ENCODE assay signal across 33 mouse cellular contexts in the genomic region with DNA sequence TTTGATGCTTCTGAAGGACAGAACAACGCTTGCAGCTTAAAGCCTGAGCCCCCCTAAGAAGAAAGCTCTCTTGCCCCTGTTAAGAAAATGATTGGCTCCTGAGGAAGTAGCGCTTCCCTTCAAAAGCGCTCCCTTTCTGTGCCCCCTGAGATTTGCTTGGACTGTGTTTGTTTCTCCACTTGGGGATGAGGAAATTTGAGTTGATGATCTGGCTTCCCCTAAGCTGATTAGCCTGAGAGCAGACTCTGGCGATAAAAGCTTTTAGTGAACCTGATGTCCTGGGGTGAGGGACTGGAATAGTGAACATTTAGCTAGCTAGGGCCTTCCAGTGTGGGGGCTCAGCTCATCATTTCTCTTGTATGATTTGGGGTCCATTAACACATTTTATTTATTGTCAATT. TPM values are rescaled to one million over a fixed set of nuclear protein-coding genes. Genes with fewer than 3 reads are reported as not detected.
DNase-seq lines count a peak whose midpoint lies in the region; ATAC-seq and TF ChIP-seq lines count a peak whose summit lies in the region.
"Had no signal": no experiment of that assay in that cellular context is flagged by ENCODE, and none has a peak within 500 bp of the region (broad histone marks: within the 10 kb centered on the region; RNA-seq: fewer than 3 reads in every experiment).

No protein-coding gene starts in this region.

- H3K9me3 ChIP-seq in liver, postnatal 0 days (ENCODE audit: low read length), result no peaks in the 10 kb centered on the region
- no peaks in the 10 kb centered on the region for H3K9me3 ChIP-seq in liver, embryonic 11.5 days (ENCODE audit: control insufficient read depth, low read length)
- H3K9me3 ChIP-seq: embryonic facial prominence, embryonic 15.5 days; forebrain, embryonic 13.5 days; heart, embryonic 10.5 days; heart, embryonic 15.5 days; intestine, embryonic 15.5 days; liver, embryonic 13.5 days; midbrain, embryonic 12.5 days had no signal

- no peaks in the 10 kb centered on the region for H3K36me3 ChIP-seq in liver, postnatal 0 days (replicated peaks; ENCODE audit: insufficient read depth, low read length)
- H3K36me3 ChIP-seq in liver, embryonic 11.5 days (ENCODE audit: control insufficient read depth, insufficient read depth, low read length), result no peaks in the 10 kb centered on the region
- H3K36me3 ChIP-seq: embryonic facial prominence, embryonic 15.5 days; heart, embryonic 10.5 days; heart, embryonic 15.5 days; intestine, embryonic 15.5 days; liver, embryonic 13.5 days; midbrain, embryonic 12.5 days had no signal

- TF ChIP-seq POLR2A in brain, embryonic 14.5 days (IDR thresholded peaks at IDR 0.05; ENCODE audit: borderline replicate concordance, extremely low read depth, insufficient read depth, insufficient read length, poor library complexity, severe bottlenecking), result no peak

- no peak for TF ChIP-seq EP300 in liver, postnatal 0 days (IDR thresholded peaks at IDR 0.05; ENCODE audit: low read depth)

- H3K27ac ChIP-seq in liver, postnatal 0 days (ENCODE audit: low read depth), result peak overlapping the region; percentile 29; the same call in 1 of the 2 replicates
- no peak overlapping the region for H3K27ac ChIP-seq in liver, embryonic 11.5 days (ENCODE audit: low read depth, low read length)
- H3K27ac ChIP-seq: embryonic facial prominence, embryonic 15.5 days; forebrain, embryonic 13.5 days; heart, embryonic 10.5 days; heart, embryonic 15.5 days; hindbrain, postnatal 0 days; intestine, embryonic 15.5 days; liver, embryonic 13.5 days; midbrain, embryonic 12.5 days had no signal

- no peaks in the 10 kb centered on the region for H3K27me3 ChIP-seq in liver, postnatal 0 days (ENCODE audit: insufficient read depth, low read length)
- H3K27me3 ChIP-seq in liver, embryonic 11.5 days (replicated peaks; ENCODE audit: control insufficient read depth, insufficient read depth, low read length), result no peaks in the 10 kb centered on the region
- H3K27me3 ChIP-seq: CH12.LX; embryonic facial prominence, embryonic 15.5 days; forebrain, embryonic 13.5 days; heart, embryonic 15.5 days; intestine, embryonic 15.5 days; liver, embryonic 13.5 days; Patski had no signal

- ATAC-seq in liver, postnatal 0 days, result no peak
- ATAC-seq in liver, embryonic 11.5 days (replicated peaks; ENCODE audit: low FRiP score), result no peak
- ATAC-seq: forebrain, embryonic 13.5 days; hindbrain, postnatal 0 days; intestine, embryonic 15.5 days; Patski had no signal

- TF ChIP-seq CTCF in liver, postnatal 0 days (IDR thresholded peaks at IDR 0.05; ENCODE audit: low read depth), result no peak
- no peak for TF ChIP-seq CTCF in brain, embryonic 14.5 days (IDR thresholded peaks at IDR 0.05; ENCODE audit: borderline replicate concordance, extremely low read depth, insufficient read depth, insufficient read length)

- DNase-seq in embryo, embryonic 10 days (ENCODE audit: low spot score), result peak; percentile 31
- DNase-seq in embryo, embryonic 9.5 days (ENCODE audit: extremely low spot score), result no peak
- no peak for DNase-seq in liver, postnatal 0 days
- no peak for DNase-seq in liver, embryonic 11.5 days (ENCODE audit: low spot score)
- DNase-seq in brain, embryonic 14.5 days (ENCODE audit: low read depth), result peak; percentile 46
- peak; percentile 57 for DNase-seq in retina, adult 2 months (ENCODE audit: low read depth, low spot score)
- DNase-seq in right cerebral cortex, postnatal 25 days, result no peak
- no peak for DNase-seq in kidney, postnatal 14 days
- DNase-seq: adrenal gland, postnatal 10 days; cerebellum, adult 11-12 months; cerebellum, adult 9-11 months; kidney, adult 2 months; kidney, postnatal 4 days; liver, embryonic 13.5 days; lung, embryonic 14.5 days; thymus, postnatal 4 days had no signal

- no peak overlapping the region for H3K9ac ChIP-seq in liver, postnatal 0 days (replicated peaks)
- no peak overlapping the region for H3K9ac ChIP-seq in liver, embryonic 11.5 days (ENCODE audit: low read depth, low read length)
- H3K9ac ChIP-seq: embryonic facial prominence, embryonic 15.5 days; forebrain, embryonic 13.5 days; heart, embryonic 15.5 days; intestine, embryonic 15.5 days; liver, embryonic 13.5 days; lung, embryonic 14.5 days; midbrain, embryonic 12.5 days had no signal

- no peak overlapping the region for H3K4me2 ChIP-seq in liver, postnatal 0 days (ENCODE audit: low read depth, low read length)
- H3K4me2 ChIP-seq in liver, embryonic 11.5 days, result no peak overlapping the region
- H3K4me2 ChIP-seq: embryonic facial prominence, embryonic 15.5 days; forebrain, embryonic 13.5 days; heart, embryonic 15.5 days; intestine, embryonic 15.5 days; liver, embryonic 13.5 days; lung, embryonic 14.5 days; midbrain, embryonic 12.5 days had no signal

- H3K4me3 ChIP-seq in liver, postnatal 0 days (ENCODE audit: low read depth, low read length), result no peak overlapping the region
- H3K4me3 ChIP-seq in liver, embryonic 11.5 days (ENCODE audit: low read depth, low read length), result no peak overlapping the region
- H3K4me3 ChIP-seq: embryonic facial prominence, embryonic 15.5 days; forebrain, embryonic 13.5 days; heart, embryonic 10.5 days; heart, embryonic 15.5 days; intestine, embryonic 15.5 days; liver, embryonic 13.5 days; midbrain, embryonic 12.5 days had no signal

- 22% methylated on average over 4 of the region's 4 CpGs for WGBS in liver, postnatal 0 days (ENCODE audit: insufficient replicate concordance)
- WGBS in liver, embryonic 11.5 days, result 15% methylated on average over 4 of the region's 4 CpGs

- peaks cover 4% of the 10 kb centered on the region for H3K4me1 ChIP-seq in liver, postnatal 0 days (ENCODE audit: insufficient read depth)
- peaks cover 7% of the 10 kb centered on the region for H3K4me1 ChIP-seq in liver, embryonic 11.5 days (replicated peaks; ENCODE audit: control insufficient read depth, insufficient read depth, low read length)

RNA-seq across cellular contexts. Expression of gene Rab27a, which starts 4.3 kb away (rescaled TPM):
- 5.7 and 7.0 TPM in 2 replicates for polyA plus RNA-seq in liver, postnatal 0 days (2015; fragmentation: Nextera tagmentation; extraction: Ambion mirVana)
- 3.0 and 3.5 TPM in 2 replicates for polyA plus RNA-seq in liver, embryonic 11.5 days (2014; fragmentation: Nextera tagmentation; extraction: Ambion mirVana)
- polyA plus RNA-seq in brain, embryonic 14.5 days (2012; rRNA removed), result 0.77 and 1.4 TPM in 2 replicates

RNA-seq across cellular contexts. Expression of gene Pigb, which starts 8.7 kb away (rescaled TPM):
- polyA plus RNA-seq in liver, postnatal 0 days (2015; fragmentation: Nextera tagmentation; extraction: Ambion mirVana), result 2.9 and 3.1 TPM in 2 replicates
- 17.1 and 21.0 TPM in 2 replicates for polyA plus RNA-seq in liver, embryonic 11.5 days (2014; fragmentation: Nextera tagmentation; extraction: Ambion mirVana)
- polyA plus RNA-seq in brain, embryonic 14.5 days (2012; rRNA removed), result 14.0 and 18.7 TPM in 2 replicates

RNA-seq across cellular contexts. Expression of gene Khdc3, which starts 52.7 kb away (rescaled TPM):
- 0.14 TPM in 1 of 2 replicates, not detected in the other for polyA plus RNA-seq in liver, postnatal 0 days (2015; fragmentation: Nextera tagmentation; extraction: Ambion mirVana)
- polyA plus RNA-seq in liver, embryonic 11.5 days (2014; fragmentation: Nextera tagmentation; extraction: Ambion mirVana), result not detected in 2 replicates
- polyA plus RNA-seq in brain, embryonic 14.5 days (2012; rRNA removed), result 0.09 TPM in 1 of 2 replicates, not detected in the other
- polyA plus RNA-seq: C2C12; embryonic facial prominence, embryonic 15.5 days; forebrain, embryonic 13.5 days; heart, embryonic 10.5 days; heart, embryonic 15.5 days; hindbrain, embryonic 11.5 days; intestine, embryonic 15.5 days; kidney, embryonic 16.5 days; lung, embryonic 14.5 days; midbrain, embryonic 12.5 days; Patski had no signal

RNA-seq across cellular contexts. Expression of gene Gm20509, which starts 53.3 kb away (rescaled TPM):
- polyA plus RNA-seq in liver, postnatal 0 days (2015; fragmentation: Nextera tagmentation; extraction: Ambion mirVana), result not detected in 2 replicates
- polyA plus RNA-seq in liver, embryonic 11.5 days (2014; fragmentation: Nextera tagmentation; extraction: Ambion mirVana), result not detected in 2 replicates
- polyA plus RNA-seq in brain, embryonic 14.5 days (2012; rRNA removed), result 0.10 TPM in 1 of 2 replicates, not detected in the other
- polyA plus RNA-seq: C2C12; embryonic facial prominence, embryonic 15.5 days; forebrain, embryonic 13.5 days; frontal cortex, adult 2 months; heart, embryonic 10.5 days; heart, embryonic 15.5 days; hindbrain, embryonic 11.5 days; hindbrain, postnatal 0 days; kidney, adult 2 months; kidney, embryonic 16.5 days; limb, embryonic 14.5 days; liver, embryonic 13.5 days; lung, embryonic 14.5 days; midbrain, embryonic 12.5 days; neural tube, embryonic 14.5 days; Patski; stomach, embryonic 14.5 days; thymus, postnatal 0 days had no signal

Comparison
In these comparisons a context has a peak if more than half of its experiments do, and no peak if none do; other contexts are left out.
1. DNase-seq: peak in embryo, embryonic 10 days (single experiment), brain, embryonic 14.5 days (single experiment) and retina, adult 2 months (single experiment); none in embryo, embryonic 9.5 days (single experiment), liver, postnatal 0 days (single experiment), liver, embryonic 11.5 days (single experiment), right cerebral cortex, postnatal 25 days (single experiment) and kidney, postnatal 14 days (single experiment).